Mouse (Mus musculus): Measurements from ENCODE around the gene Ankrd9.

- TF ChIP-seq CTCF (IDR thresholded peaks at IDR 0.05; ENCODE audit: extremely low read depth, insufficient read depth, low read length) (no peak), POLR2A (IDR thresholded peaks at IDR 0.05; ENCODE audit: extremely low read depth, insufficient read depth, low read length) (no peak)
Observed at GRCm38 (mm10) chr12:111019086-111019485, 40.2 kb upstream of the Ankrd9 start.

All from cortical plate, adult 2 months (tissue).